Mouse (Mus musculus) cortical plate, adult 2 months (tissue): ENCODE measurements around the gene Gm10424. TPM values are rescaled to one million over a fixed set of nuclear protein-coding genes. Genes with fewer than 3 reads are reported as not detected.
"Not testable (repeated sequence)": the region's sequence is repeated elsewhere in the genome, so short reads cannot be mapped to it uniquely, and the experiment has no call there.

Experiments used
- H3K27ac ChIP-seq: fragments of 200-500 bp; 2 replicates; pipeline ENCODE4 v1.5.1; 2012; ENCODE audit warnings: low read length, control low read depth, inconsistent platforms; ENCODE audit not compliant: insufficient read depth
- H3K4me1 ChIP-seq: fragments of 200-500 bp; 2 replicates; pipeline ENCODE4 v1.6.1; 2011; ENCODE audit warnings: low read length; ENCODE audit not compliant: control insufficient read depth, insufficient read depth
- H3K4me3 ChIP-seq: fragments of 200-500 bp; 2 replicates; pipeline ENCODE4 v1.5.1; 2011; ENCODE audit warnings: mild to moderate bottlenecking, low read length, control low read depth; ENCODE audit not compliant: insufficient read depth
- polyA plus RNA-seq: library from polyadenylated mRNA; depleted of rRNA; stranded (reverse); fragments of >200 nt; gene quantifications from 2 replicates; pipeline ENCODE4 v1.2.3, GENCODE M21; 2012; rRNA removed

The Gm10424 gene
- polyA plus RNA-seq, result not detected in 2 replicates

DNA sequence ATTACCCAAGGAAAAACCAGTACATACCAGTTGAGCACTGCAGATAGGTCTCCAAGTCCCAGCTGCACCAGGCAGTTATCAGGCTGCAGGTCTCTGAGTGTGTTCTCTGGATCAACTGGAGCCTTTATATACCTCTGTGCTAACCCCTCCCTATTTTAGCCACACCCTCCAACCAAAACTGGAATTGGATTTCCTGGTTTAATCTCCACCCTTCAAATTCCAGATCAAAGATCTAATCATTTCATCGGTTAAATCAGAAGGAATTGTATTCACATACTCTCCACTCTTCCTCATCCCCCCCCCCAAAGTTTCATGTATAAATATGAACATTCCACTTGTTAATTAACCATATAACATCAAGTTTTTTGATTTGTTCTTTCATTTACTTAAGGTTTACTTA is at the start of gene Gm10424:
Gene Gm10424 (minus strand): TSS at position 101 of the 400 bp plus-strand sequence.
- H3K4me1 ChIP-seq, H3K4me3 ChIP-seq, H3K27ac ChIP-seq: not testable (repeated sequence)

DNA sequence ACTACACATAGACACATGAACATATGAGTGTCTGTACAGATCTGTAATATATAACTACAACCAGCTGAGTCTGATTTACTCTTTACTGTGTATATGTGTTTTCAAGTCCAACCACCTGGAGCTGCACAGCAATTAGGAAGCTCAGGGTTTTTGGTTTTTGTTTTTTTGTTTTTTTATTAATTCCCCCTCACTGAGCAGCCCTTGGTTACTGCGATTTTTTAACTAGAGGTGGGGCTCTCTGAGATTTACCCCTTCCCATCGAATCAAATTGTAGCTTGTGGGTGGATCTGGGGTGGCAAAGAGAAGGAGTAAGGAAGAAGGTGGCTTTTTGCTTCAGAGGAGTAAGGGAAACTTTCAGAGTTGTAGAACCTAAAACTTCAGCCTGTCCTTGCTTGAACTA is 33.0 kb upstream of the Gm10424 start, which contains the start of gene Gm3259:
Gene Gm3259 (plus strand): TSS at position 301 of the 400 bp plus-strand sequence.
- H3K27ac ChIP-seq, H3K4me1 ChIP-seq, H3K4me3 ChIP-seq: not testable (repeated sequence)

Other genes with a start within 250 kb of the Gm10424 start
- not detected in 2 replicates for gene Gm7942, start 165.8 kb downstream of the Gm10424 start, polyA plus RNA-seq
- not detected in 2 replicates for gene Gm16513, start 90.1 kb downstream of the Gm10424 start, polyA plus RNA-seq
- not detected in 2 replicates for gene Gm3259, start 33.1 kb upstream of the Gm10424 start, polyA plus RNA-seq
- not detected in 2 replicates for gene D5Ertd577e, start 184.0 kb upstream of the Gm10424 start, polyA plus RNA-seq
- not detected in 2 replicates for gene Gm3286, start 238.0 kb upstream of the Gm10424 start, polyA plus RNA-seq